Mouse (Mus musculus) embryonic fibroblast, embryonic 13.5 days (primary cell): ENCODE data around the gene Erbb3. TPM values are rescaled to one million over a fixed set of nuclear protein-coding genes. Genes with fewer than 3 reads are reported as not detected.

ENCODE experiments used
- H3K27ac ChIP-seq: 2 replicates; pipeline ENCODE4 v1.5.1; 2012; ENCODE audit warnings: low read length, control low read depth, inconsistent platforms; ENCODE audit not compliant: insufficient read depth
- H3K4me1 ChIP-seq: 2 replicates; pipeline ENCODE4 v1.6.1; 2011; ENCODE audit warnings: low read length; ENCODE audit not compliant: control insufficient read depth, insufficient read depth
- H3K4me3 ChIP-seq: 2 replicates; pipeline ENCODE4 v1.5.1; 2011; ENCODE audit warnings: mild to moderate bottlenecking, control low read depth, low read length; ENCODE audit not compliant: insufficient read depth
- CTCF ChIP-seq: IDR thresholded peaks from 2 replicates; pipeline ENCODE4 v1.5.1; 2011; ENCODE audit warnings: mild to moderate bottlenecking, control low read depth, low read length, moderate library complexity, borderline replicate concordance; ENCODE audit not compliant: insufficient read depth
- POLR2A ChIP-seq: IDR thresholded peaks from 2 replicates; pipeline ENCODE4 v1.6.1; 2011; ENCODE audit warnings: low read depth, mild to moderate bottlenecking, control low read depth, low read length, moderate library complexity
- polyA plus RNA-seq: library from polyadenylated mRNA; stranded (reverse); fragments of >200 nt; gene quantifications from 2 replicates; pipeline ENCODE4 v1.2.4, GENCODE M21; 2011; ENCODE audit warnings: low read depth; ENCODE audit not compliant: missing spikeins, insufficient read length

Gene Erbb3
- polyA plus RNA-seq, 1 experiment: 0.70 TPM

DNA sequence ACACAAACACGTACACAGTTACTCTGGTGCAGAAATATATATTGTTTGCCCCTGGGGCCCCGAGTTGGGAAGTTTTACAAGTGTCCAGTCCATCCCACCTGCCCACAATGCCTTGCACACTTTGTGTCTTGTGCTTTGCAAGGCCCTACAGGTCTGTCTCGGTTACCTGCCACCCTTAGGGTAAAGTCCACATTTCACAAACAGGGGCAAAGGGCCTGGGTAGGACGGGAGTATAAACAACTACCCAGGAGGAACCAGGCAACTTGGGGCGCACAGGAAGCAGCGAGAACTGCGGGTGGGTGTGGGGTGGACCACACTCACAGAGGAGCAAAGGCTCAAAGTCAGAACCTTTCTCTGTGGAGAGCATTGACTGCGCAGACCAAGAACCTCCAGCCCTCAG is 1.8 kb downstream of the Erbb3 start:
- no peak for TF ChIP-seq CTCF
- no peak for TF ChIP-seq POLR2A
- no peaks in the 10 kb centered on the region for H3K4me1 ChIP-seq
- no peak overlapping the region for H3K27ac ChIP-seq
- no peak overlapping the region for H3K4me3 ChIP-seq

DNA sequence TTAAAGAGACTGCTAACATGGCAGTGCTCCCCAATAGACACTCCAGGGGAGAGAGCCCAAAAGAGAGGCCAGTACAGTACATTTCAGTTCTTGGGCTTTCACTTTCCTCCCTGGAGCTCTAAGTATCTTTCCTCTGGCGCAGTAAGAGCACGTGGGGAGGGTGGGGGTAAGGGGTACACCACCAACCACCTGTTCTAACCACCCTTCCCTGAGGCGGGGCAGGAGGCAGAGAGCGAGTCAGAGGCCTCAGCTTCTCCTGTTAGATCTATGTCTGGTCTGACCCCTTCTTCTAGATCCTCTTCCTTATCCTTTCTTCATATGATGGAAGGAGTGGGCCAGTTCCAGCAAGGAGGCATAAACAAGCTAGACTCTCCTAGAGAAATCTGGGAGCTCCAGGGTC is 2.3 kb downstream of the Erbb3 start:
- H3K4me1 ChIP-seq: no peaks in the 10 kb centered on the region
- TF ChIP-seq CTCF (no peak), POLR2A (no peak)
- no peak overlapping the region for H3K4me3 ChIP-seq
- H3K27ac ChIP-seq: no peak overlapping the region

DNA sequence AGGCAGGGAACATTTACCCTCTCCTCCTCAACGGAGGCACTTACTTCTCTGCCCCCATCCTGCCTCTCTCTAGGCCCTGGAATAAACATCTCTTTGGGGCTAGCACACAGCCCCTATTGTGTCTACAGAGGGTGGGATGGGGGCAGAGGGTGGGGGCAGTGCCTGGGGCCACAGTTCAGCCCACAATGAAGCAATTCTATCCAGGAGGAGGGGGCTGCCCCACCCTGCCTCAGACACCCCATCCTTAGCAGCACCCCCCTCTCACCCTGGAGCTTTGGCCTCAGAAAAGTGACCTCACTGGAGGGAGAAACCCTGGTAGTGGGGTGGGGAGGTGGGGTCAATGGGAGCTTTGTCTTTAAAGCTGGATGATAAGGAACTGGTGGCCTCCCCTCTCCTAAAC is 2.9 kb downstream of the Erbb3 start:
- H3K4me3 ChIP-seq: no peak overlapping the region
- no peaks in the 10 kb centered on the region for H3K4me1 ChIP-seq
- TF ChIP-seq CTCF: no peak
- no peak for TF ChIP-seq POLR2A
- no peak overlapping the region for H3K27ac ChIP-seq

- TF ChIP-seq CTCF (no peak), POLR2A (no peak)
- no peak overlapping the region for H3K4me3 ChIP-seq
- no peak overlapping the region for H3K27ac ChIP-seq
- no peaks in the 10 kb centered on the region for H3K4me1 ChIP-seq
Observed at GRCm38 (mm10) chr10:128584386-128584785, 5.1 kb downstream of the Erbb3 start.

DNA sequence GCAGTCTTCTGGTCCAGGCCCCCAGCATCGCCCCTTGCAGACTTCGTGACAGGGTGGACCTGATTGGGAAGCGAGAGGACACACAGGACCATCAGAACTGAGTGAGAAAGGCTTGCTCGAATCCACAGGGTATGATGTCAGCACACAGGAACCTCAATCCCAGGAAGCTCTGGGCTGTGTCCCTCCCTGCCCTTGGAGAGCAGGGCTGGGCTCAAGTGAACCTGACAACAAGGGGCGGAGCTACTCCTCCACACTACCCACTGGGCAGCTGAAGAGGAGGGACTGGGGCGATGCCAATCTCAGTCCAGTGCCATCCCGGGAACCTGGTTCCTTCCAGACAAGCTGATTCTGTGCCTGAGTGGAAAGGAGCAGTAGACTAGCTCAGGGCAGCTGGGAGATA is 5.8 kb downstream of the Erbb3 start:
- Histone ChIP-seq H3K4me1 (no peaks in the 10 kb centered on the region), H3K27ac (no peak overlapping the region), H3K4me3 (no peak overlapping the region)
- TF ChIP-seq CTCF: no peak
- TF ChIP-seq POLR2A: no peak

- TF ChIP-seq CTCF: no peak
- TF ChIP-seq POLR2A: no peak
- no peak overlapping the region for H3K4me3 ChIP-seq
Observed at GRCm38 (mm10) chr10:128579731-128580130, 9.7 kb downstream of the Erbb3 start.

GRCm38 (mm10) chr10:128579298-128579697 is 10.2 kb downstream of the Erbb3 start:
- no peak overlapping the region for H3K27ac ChIP-seq
- TF ChIP-seq POLR2A (no peak), CTCF (no peak)
- H3K4me1 ChIP-seq: no peaks in the 10 kb centered on the region
- no peak overlapping the region for H3K4me3 ChIP-seq

More at GRCm38 (mm10) chr10:128579731-128580130, 9.7 kb downstream of the Erbb3 start:
- Histone ChIP-seq H3K4me1 (no peaks in the 10 kb centered on the region), H3K27ac (no peak overlapping the region)

- no peaks in the 10 kb centered on the region for H3K4me1 ChIP-seq
- TF ChIP-seq POLR2A (no peak), CTCF (no peak)
Observed at GRCm38 (mm10) chr10:128578330-128578729, 11.1 kb downstream of the Erbb3 start.

GRCm38 (mm10) chr10:128575063-128575462 is 14.4 kb downstream of the Erbb3 start:
- TF ChIP-seq POLR2A: no peak
- peak; percentile 26; the same call in 1 of the 2 replicates for TF ChIP-seq CTCF

More at GRCm38 (mm10) chr10:128578330-128578729, 11.1 kb downstream of the Erbb3 start:
- no peak overlapping the region for H3K27ac ChIP-seq
- no peak overlapping the region for H3K4me3 ChIP-seq

DNA sequence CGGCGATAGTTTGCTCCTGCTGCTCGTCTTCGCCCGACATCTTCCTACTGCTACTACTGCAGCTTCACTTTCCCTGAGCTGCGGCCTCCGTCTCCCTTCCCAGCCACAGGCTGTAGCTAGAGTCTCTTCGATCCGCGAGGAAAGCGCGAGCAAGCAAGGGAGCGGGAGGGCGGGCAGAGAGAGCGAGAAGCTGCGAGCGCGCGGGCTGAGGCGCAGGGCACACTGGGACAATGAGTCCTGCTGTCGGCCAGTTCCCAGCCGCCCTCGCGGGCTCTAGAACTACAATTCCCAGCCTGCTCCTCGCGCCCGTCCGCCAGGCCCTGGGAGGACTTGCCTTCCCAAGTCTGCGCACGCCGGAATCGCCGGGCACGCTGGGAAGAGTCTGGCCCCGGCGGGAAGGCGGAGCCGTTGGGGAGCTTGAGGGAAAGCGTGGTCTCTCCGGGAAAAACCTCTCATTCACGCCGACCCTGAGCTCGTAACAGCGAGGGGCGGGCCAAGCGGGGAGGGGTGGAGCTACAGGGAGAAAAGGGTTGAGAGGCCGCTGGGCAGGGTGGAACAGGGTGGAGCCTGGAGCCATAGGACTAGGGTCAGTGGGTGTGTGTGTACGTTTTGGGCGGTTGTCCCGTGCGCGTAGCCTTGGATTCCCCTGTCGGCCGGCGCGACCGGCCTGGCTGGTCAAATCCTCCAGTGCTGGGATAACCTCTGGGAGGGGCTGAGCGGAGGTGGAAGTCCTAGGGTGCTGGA is 23.5 kb downstream of the Erbb3 start, which contains the start of gene Pa2g4:
Pa2g4 (minus strand) TSS at position 200 of the 744 bp plus-strand sequence.
- Histone ChIP-seq H3K4me3 (peak within 1 kb of the TSS; percentile 83), H3K4me1 (no peaks in the 10 kb centered on the region), H3K27ac (peak within 1 kb of the TSS; percentile 77)
- TF ChIP-seq POLR2A: peak; percentile 98
- no peak for TF ChIP-seq CTCF

More at GRCm38 (mm10) chr10:128575063-128575462, 14.4 kb downstream of the Erbb3 start:
- Histone ChIP-seq H3K4me3 (no peak overlapping the region), H3K4me1 (no peaks in the 10 kb centered on the region), H3K27ac (no peak overlapping the region)
